Comparison of ENCODE assay signal across 20 mouse cellular contexts in genomic region chr4:82470938-82471320, GRCm38 (mm10).
DNase-seq lines count a peak whose midpoint lies in the region; ATAC-seq and TF ChIP-seq lines count a peak whose summit lies in the region.
"Had no signal": no experiment of that assay in that cellular context is flagged by ENCODE, and none has a peak within 500 bp of the region (broad histone marks: within the 10 kb centered on the region; RNA-seq: fewer than 3 reads in every experiment).

No protein-coding gene starts in this region.

- no peaks in the 10 kb centered on the region for H3K27me3 ChIP-seq in heart, adult 2 months (ENCODE audit: control insufficient read depth, insufficient read depth, low read length)
- H3K27me3 ChIP-seq in heart, embryonic 16.5 days (ENCODE audit: control insufficient read depth, insufficient read depth, low read length), result no peaks in the 10 kb centered on the region
- H3K27me3 ChIP-seq in lung, embryonic 15.5 days, result no peaks in the 10 kb centered on the region
- H3K27me3 ChIP-seq in embryonic facial prominence, embryonic 15.5 days, result no peaks in the 10 kb centered on the region
- H3K27me3 ChIP-seq: intestine, embryonic 15.5 days; midbrain, embryonic 15.5 days; stomach, embryonic 15.5 days had no signal

- no peak for ATAC-seq in heart, embryonic 16.5 days (replicated peaks; ENCODE audit: extremely low read depth, insufficient read depth, low FRiP score)
- no peak for ATAC-seq in lung, embryonic 15.5 days (ENCODE audit: borderline replicate concordance, extremely low read depth, low FRiP score, low TSS enrichment)
- ATAC-seq in embryonic facial prominence, embryonic 15.5 days (ENCODE audit: insufficient number of reproducible peaks, low FRiP score, low TSS enrichment, low read depth), result no peak
- ATAC-seq: forebrain, embryonic 16.5 days; intestine, embryonic 15.5 days; midbrain, embryonic 15.5 days had no signal

- no peak for TF ChIP-seq POLR2A in heart, adult 2 months (IDR thresholded peaks at IDR 0.05; ENCODE audit: insufficient read depth, low read depth, low read length)

- H3K79me2 ChIP-seq in heart, adult 2 months (replicated peaks; ENCODE audit: control insufficient read depth, insufficient read depth, low read length), result peaks cover 8% of the 10 kb centered on the region

- H3K4me3 ChIP-seq in heart, adult 2 months, result no peak overlapping the region
- no peak overlapping the region for H3K4me3 ChIP-seq in heart, embryonic 16.5 days (ENCODE audit: low read length)
- no peak overlapping the region for H3K4me3 ChIP-seq in lung, embryonic 15.5 days
- no peak overlapping the region for H3K4me3 ChIP-seq in embryonic facial prominence, embryonic 15.5 days (replicated peaks)
- H3K4me3 ChIP-seq: intestine, embryonic 15.5 days; midbrain, embryonic 15.5 days; stomach, embryonic 15.5 days had no signal

- H3K36me3 ChIP-seq in heart, adult 2 months (ENCODE audit: control insufficient read depth, insufficient read depth, low read length), result peaks cover 51% of the 10 kb centered on the region
- no peaks in the 10 kb centered on the region for H3K36me3 ChIP-seq in heart, embryonic 16.5 days (ENCODE audit: control insufficient read depth, insufficient read depth)
- H3K36me3 ChIP-seq in lung, embryonic 15.5 days, result no peaks in the 10 kb centered on the region
- H3K36me3 ChIP-seq in embryonic facial prominence, embryonic 15.5 days, result no peaks in the 10 kb centered on the region
- H3K36me3 ChIP-seq: intestine, embryonic 15.5 days; midbrain, embryonic 15.5 days; stomach, embryonic 15.5 days had no signal

- WGBS in heart, adult 2 months, result 73% methylated on average over 3 of the region's 3 CpGs
- 64% methylated on average over 3 of the region's 3 CpGs for WGBS in heart, embryonic 16.5 days
- WGBS in lung, embryonic 15.5 days, result 67% methylated on average over 3 of the region's 3 CpGs
- 89% methylated on average over 3 of the region's 3 CpGs for WGBS in embryonic facial prominence, embryonic 15.5 days

- H3K4me1 ChIP-seq in heart, adult 2 months (ENCODE audit: control insufficient read depth, insufficient read depth, low read length), result peaks cover 36% of the 10 kb centered on the region
- peaks cover 75% of the 10 kb centered on the region for H3K4me1 ChIP-seq in heart, embryonic 16.5 days (ENCODE audit: control insufficient read depth, insufficient read depth, low read length)
- H3K4me1 ChIP-seq in lung, embryonic 15.5 days, result peaks cover 86% of the 10 kb centered on the region
- peaks cover 60% of the 10 kb centered on the region for H3K4me1 ChIP-seq in embryonic facial prominence, embryonic 15.5 days

- peak overlapping the region; percentile 61 for H3K27ac ChIP-seq in heart, adult 2 months
- H3K27ac ChIP-seq in heart, embryonic 16.5 days (ENCODE audit: low read length), result peak overlapping the region; percentile 87
- peak overlapping the region; percentile 60 for H3K27ac ChIP-seq in lung, embryonic 15.5 days
- H3K27ac ChIP-seq in embryonic facial prominence, embryonic 15.5 days (replicated peaks), result peak overlapping the region; percentile 68; the same call in 1 of the 2 replicates
- H3K27ac ChIP-seq: hindbrain, embryonic 14.5 days; intestine, embryonic 15.5 days; midbrain, embryonic 15.5 days had no signal

- H3K9ac ChIP-seq in heart, adult 2 months (ENCODE audit: low read depth, low read length), result no peak overlapping the region; the same call in none of the 2 replicates
- H3K9ac ChIP-seq in heart, embryonic 16.5 days (ENCODE audit: low read length), result peak overlapping the region; percentile 47
- no peak overlapping the region for H3K9ac ChIP-seq in lung, embryonic 15.5 days
- no peak overlapping the region for H3K9ac ChIP-seq in embryonic facial prominence, embryonic 15.5 days
- H3K9ac ChIP-seq: hindbrain, embryonic 14.5 days; intestine, embryonic 15.5 days; midbrain, embryonic 15.5 days; stomach, embryonic 15.5 days had no signal

- no peak for DNase-seq in heart, adult 2 months
- no peak for DNase-seq in heart, postnatal 10 days
- no peak for DNase-seq in heart, adult 11 months
- no peak for DNase-seq in lung, postnatal 36 days
- no peak for DNase-seq in left cerebral cortex, adult 18-20 months (ENCODE audit: low spot score in 2 of 2)
- DNase-seq: B cell, adult 2 months; cerebellum, adult 2 months; kidney, postnatal 4 days; lung, postnatal 14 days; right cerebral cortex, postnatal 25 days; thymus, adult 18-20 months; thymus, postnatal 4 days had no signal

- no peak for TF ChIP-seq EP300 in heart, adult 2 months (IDR thresholded peaks at IDR 0.05; ENCODE audit: insufficient read depth, low read depth, low read length)

- TF ChIP-seq CTCF in heart, adult 2 months (IDR thresholded peaks at IDR 0.05), result no peak

- peak overlapping the region; percentile 34; the same call in 1 of the 2 replicates for H3K4me2 ChIP-seq in heart, embryonic 16.5 days (ENCODE audit: low read depth, low read length)
- H3K4me2 ChIP-seq in lung, embryonic 15.5 days, result no peak overlapping the region
- H3K4me2 ChIP-seq in embryonic facial prominence, embryonic 15.5 days (replicated peaks), result no peak overlapping the region
- H3K4me2 ChIP-seq: hindbrain, embryonic 14.5 days; intestine, embryonic 15.5 days; midbrain, embryonic 15.5 days; stomach, embryonic 15.5 days had no signal

- no peaks in the 10 kb centered on the region for H3K9me3 ChIP-seq in heart, embryonic 16.5 days (replicated peaks; ENCODE audit: control insufficient read depth, low read length)
- no peaks in the 10 kb centered on the region for H3K9me3 ChIP-seq in lung, embryonic 15.5 days
- H3K9me3 ChIP-seq in embryonic facial prominence, embryonic 15.5 days (replicated peaks), result no peaks in the 10 kb centered on the region
- H3K9me3 ChIP-seq: intestine, embryonic 15.5 days; midbrain, embryonic 15.5 days; stomach, embryonic 15.5 days had no signal

- intact Hi-C loops in heart, adult 2 months (cut with DNase I), result no loop called here
- intact Hi-C loops in heart, postnatal 10 days (cut with DNase I), result loop anchor here (5.0 kb wide), 1 partner anchor 34 kb away; no protein-coding TSS in a partner anchor
